Comparison of ENCODE assay signal across 28 mouse cellular contexts in genomic region chr13:113607821-113608220, GRCm38 (mm10). TPM values are rescaled to one million over a fixed set of nuclear protein-coding genes. Genes with fewer than 3 reads are reported as not detected.
"Had no signal": no experiment of that assay in that cellular context is flagged by ENCODE, and none has a peak within 500 bp of the region (broad histone marks: within the 10 kb centered on the region; RNA-seq: fewer than 3 reads in every experiment).

No protein-coding gene starts in this region.

- H3K9me3 ChIP-seq: limb, embryonic 10.5 days; limb, embryonic 13.5 days; liver, embryonic 12.5 days; liver, embryonic 15.5 days; lung, embryonic 15.5 days; midbrain, embryonic 13.5 days; neural tube, embryonic 13.5 days; stomach, embryonic 15.5 days had no signal

- H3K27ac ChIP-seq: layer of hippocampus, adult 2 months; limb, embryonic 10.5 days; limb, embryonic 13.5 days; liver, embryonic 12.5 days; liver, embryonic 15.5 days; lung, embryonic 15.5 days; midbrain, embryonic 10.5 days; midbrain, embryonic 13.5 days; neural tube, embryonic 13.5 days; stomach, embryonic 15.5 days had no signal

- H3K4me3 ChIP-seq: layer of hippocampus, adult 2 months; limb, embryonic 10.5 days; limb, embryonic 13.5 days; liver, embryonic 12.5 days; liver, embryonic 15.5 days; lung, embryonic 15.5 days; megakaryocyte, embryonic 14.5 days; midbrain, embryonic 10.5 days; midbrain, embryonic 13.5 days; myocyte; neural tube, embryonic 13.5 days; stomach, embryonic 15.5 days had no signal

- H3K27me3 ChIP-seq: limb, embryonic 13.5 days; liver, embryonic 12.5 days; liver, embryonic 15.5 days; lung, embryonic 15.5 days; megakaryocyte, embryonic 14.5 days; midbrain, embryonic 13.5 days; neural tube, embryonic 13.5 days; stomach, embryonic 15.5 days had no signal

- H3K36me3 ChIP-seq: lung, embryonic 15.5 days; neural tube, embryonic 13.5 days had no signal

- H3K9ac ChIP-seq: limb, embryonic 13.5 days; liver, embryonic 12.5 days; liver, embryonic 15.5 days; lung, embryonic 15.5 days; midbrain, embryonic 13.5 days; neural tube, embryonic 13.5 days; stomach, embryonic 15.5 days had no signal

- DNase-seq: kidney, adult 9 months; kidney, postnatal 25 days; layer of hippocampus, adult 9-11 months; liver; lung, adult 18-20 months; lung, postnatal 10 days; lung, postnatal 36 days; retina, postnatal 1 day; right cerebral cortex, postnatal 25 days; spleen, adult 18-20 months; thymus, adult 2 months; thymus, postnatal 25 days had no signal

- H3K4me2 ChIP-seq: limb, embryonic 13.5 days; liver, embryonic 12.5 days; liver, embryonic 15.5 days; lung, embryonic 15.5 days; midbrain, embryonic 13.5 days; neural tube, embryonic 13.5 days; stomach, embryonic 15.5 days had no signal

RNA-seq across cellular contexts. Expression of gene Hspb3, which starts 55.7 kb away (rescaled TPM):
- total RNA-seq: monocyte, adult 5-6 weeks; neutrophil, adult 5-6 weeks had no signal
- polyA plus RNA-seq: large intestine, adult 2 months; limb, embryonic 10.5 days; midbrain, embryonic 10.5 days; midbrain, embryonic 16.5 days had no signal
